Mouse (Mus musculus) v-Abl transformed pro-B cells (cell line): ENCODE results near the gene Ldlrad3.

Experiments
- in situ Hi-C, 2 experiments: fragments of 400-800 bp; cut with MboI; formaldehyde crosslinking; loops; one replicate each; pipeline ENCODE4 v1.15.1; 2025; ENCODE audit not compliant: unreplicated experiment in 2 of 2

Gene Ldlrad3

DNA sequence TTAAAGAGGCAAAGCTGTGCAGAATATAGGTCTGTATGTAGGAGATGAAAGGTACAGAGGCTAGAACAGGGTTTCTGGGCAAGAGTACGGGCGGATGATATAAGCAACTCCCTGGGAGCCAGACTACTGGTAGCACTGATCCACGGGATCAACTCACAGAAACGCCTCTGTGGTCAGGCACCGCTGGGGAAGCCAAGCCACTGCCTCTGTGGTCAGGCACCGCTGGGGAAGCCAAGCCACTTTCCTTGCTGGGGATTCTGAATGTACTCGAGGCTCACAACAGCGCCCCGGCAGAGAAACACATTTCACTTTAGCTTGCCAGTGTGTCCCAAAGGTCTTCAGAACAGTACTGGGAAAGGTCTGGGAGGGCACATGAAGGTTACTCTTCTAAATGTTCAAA lies 160.0 kb downstream of the Ldlrad3 start:
- in situ Hi-C loops = loop anchor here in 1 of 2 experiments (10.0 to 25.0 kb wide), 2 partner anchors 259 to 1461 kb away; partner anchors contain the start of gene Cat

DNA sequence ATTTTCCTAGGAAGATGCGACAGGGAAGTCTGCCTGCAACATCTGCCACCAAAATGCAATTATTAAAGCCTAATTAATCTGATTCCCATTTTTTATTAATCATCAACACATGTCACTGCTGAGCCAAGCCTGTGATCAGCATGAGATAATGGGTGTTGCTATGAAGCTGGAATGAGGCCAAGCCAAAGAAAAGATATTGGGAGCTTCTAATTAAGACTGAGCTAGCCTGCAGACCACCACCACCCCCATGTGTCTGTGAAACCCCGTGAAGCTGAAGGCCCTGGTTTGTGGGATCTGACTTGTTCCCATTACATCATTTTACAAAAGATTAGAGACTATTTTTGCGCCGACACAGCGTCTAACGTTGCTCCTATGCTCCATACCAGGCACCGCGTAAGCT lies 161.7 kb downstream of the Ldlrad3 start:
- in situ Hi-C loops = loop anchor here (5.0 to 10.0 kb wide), 3 partner anchors 122 to 268 kb away; no protein-coding TSS in a partner anchor

DNA sequence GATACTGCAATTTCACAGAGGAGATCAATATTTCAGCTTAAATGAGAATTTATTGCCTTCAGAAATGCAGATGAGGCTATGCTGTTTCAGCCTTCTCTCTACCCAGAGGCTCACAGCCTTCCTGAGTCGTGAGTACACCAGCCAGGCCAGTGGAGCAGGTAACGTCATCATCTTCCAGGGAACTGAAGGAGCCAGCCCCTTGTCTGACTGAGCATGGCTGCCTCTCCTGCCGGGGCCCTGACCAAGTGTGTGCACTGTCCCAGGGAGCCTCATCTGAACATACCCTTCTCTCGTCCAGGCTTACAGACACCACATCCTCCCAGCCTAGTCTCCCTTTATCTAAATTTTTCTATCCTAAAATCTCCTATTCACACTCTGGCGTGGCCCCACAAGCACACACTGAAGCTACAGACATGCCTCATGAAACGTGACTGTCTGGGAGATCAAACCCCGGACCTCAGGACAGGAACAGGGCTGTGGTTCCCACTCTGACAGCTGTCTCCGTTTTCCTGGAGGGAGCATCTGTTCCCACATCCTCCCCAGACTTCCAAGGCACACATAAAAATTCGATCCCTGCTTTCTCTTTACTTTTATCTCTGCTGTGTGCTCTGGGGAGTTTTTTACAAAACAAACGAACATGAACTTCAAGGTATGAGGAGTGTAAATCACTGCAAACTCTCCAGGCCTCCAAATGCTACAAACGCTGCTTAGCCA lies 164.7 kb downstream of the Ldlrad3 start:
- in situ Hi-C loops = loop anchor here (5.0 to 10.0 kb wide), 3 partner anchors 119 to 271 kb away; no protein-coding TSS in a partner anchor

DNA sequence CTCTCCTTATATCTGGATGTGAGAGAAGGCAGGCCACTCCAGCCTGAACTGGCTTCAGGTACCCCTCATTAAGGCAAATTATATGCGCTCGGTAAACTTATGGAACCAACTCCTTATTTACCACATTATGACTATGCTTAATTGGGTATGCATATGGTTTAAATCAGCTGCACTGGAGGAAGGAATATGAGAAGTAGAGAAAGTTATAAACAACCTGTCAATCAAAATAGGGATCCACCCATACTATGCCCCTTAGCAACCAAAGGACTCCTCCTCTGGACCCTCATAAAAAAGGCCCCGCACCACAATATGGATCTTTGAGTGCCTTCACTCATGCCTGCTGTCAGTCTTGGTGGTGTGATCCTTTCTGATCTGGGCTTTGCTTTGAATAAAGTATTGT lies 165.6 kb downstream of the Ldlrad3 start:
- in situ Hi-C loops = loop anchor here (5.0 to 10.0 kb wide), 3 partner anchors 118 to 272 kb away; no protein-coding TSS in a partner anchor

DNA sequence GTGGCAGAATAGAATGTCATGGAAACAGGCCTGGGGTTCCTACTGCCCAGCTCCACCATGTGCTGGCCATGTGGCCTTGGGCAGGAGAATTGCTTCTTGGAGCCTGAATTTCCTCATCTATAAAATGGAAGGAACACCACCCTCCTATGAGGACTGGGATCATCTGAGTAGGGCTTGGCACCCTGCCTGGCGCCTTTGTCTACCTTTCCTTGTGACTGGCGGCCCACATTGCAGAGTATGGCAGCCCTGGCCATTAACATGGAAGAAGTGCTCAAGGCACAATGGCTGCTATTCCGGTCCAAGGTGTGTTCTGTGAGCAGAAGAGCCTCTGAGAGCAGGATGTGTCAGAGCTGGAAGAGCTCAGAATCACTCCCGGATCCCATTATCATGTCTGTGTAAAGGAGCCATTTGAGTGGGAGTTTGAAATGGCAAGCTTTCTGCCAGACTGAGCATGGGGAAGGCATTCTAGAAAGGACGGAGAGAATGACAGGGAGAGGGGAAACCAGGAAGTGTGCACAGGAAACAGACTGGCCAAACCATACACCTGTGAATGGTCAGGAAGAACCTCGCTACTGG lies 171.6 kb downstream of the Ldlrad3 start:
- in situ Hi-C loops = loop anchor here in 1 of 2 experiments (10.0 kb wide), 1 partner anchor 100 kb away; no protein-coding TSS in a partner anchor

DNA sequence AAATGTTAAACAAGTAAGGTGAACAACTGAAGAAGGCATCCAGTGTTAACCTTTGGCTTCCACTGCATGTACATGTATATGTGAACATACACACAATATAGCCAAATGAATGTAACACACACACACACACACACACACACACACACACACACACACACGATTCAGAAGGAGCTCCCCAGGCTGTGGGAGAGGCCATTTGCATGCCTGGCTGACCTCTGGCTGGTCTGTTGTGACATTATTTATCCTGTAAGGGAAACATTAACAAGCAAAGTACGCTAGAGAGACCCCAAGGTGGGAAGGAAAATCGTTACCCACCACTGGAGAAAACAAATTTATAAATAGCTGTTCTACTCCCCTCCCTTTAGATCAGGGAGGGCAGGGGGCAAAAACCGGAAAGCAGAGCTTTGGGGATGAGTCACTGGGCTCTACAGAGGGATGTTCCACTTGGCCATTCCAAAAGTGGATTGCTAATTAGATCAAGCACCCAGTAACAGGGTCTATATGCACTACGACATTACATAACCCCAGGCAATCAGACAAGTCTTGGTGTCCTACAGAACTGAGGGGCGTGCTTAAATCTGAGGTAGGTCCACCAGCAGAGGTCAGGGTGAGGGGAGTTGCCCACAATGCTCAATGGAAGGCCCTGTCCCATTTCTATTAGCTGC lies 174.7 kb downstream of the Ldlrad3 start:
- in situ Hi-C loops = loop anchor here in 1 of 2 experiments (10.0 kb wide), 1 partner anchor 97 kb away; no protein-coding TSS in a partner anchor

DNA sequence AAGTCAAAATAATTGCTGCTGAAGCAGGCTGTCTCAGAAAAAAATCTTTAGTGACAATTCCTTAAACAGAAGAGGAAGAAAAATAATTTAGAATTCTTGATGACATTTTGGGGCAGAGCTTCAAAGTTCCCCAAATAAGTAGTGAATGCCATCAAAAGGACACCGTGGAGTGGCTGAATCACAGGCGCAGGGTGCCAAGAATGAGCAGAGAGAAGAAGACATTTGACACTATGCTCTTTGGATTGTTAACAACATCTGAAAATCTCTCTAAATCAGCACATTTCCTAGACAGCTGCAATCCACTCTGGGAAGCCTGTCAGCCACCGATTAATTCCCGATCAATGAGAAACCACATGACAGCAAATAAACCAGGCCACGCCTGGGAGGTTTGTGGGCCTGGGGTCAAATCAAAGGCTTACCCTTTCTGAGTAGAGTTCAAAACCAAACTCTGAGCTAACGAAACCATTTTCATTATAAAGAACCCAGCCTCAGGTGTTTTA lies 176.4 kb downstream of the Ldlrad3 start:
- in situ Hi-C loops = loop anchor here in 1 of 2 experiments (10.0 kb wide), 1 partner anchor 95 kb away; no protein-coding TSS in a partner anchor

DNA sequence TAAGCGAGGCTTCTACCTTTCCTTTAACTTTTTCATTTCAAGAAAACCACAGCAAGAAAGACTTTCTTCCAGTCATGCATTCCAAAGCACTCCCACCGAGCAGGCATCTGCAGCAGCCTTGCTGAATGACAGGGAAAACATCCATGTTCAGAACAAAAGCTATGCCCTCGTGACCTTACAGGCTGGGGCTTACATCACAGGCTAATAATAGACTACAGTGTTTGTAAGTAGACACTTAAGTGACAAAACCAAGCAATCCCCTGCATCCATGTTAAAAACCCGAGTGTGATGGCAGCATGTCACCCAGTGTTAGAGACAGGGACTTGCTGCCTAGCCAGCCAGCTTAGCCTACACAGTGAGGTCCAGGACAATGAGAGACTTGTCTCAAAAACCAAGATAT lies 180.0 kb downstream of the Ldlrad3 start:
- in situ Hi-C loops = no loop called here

DNA sequence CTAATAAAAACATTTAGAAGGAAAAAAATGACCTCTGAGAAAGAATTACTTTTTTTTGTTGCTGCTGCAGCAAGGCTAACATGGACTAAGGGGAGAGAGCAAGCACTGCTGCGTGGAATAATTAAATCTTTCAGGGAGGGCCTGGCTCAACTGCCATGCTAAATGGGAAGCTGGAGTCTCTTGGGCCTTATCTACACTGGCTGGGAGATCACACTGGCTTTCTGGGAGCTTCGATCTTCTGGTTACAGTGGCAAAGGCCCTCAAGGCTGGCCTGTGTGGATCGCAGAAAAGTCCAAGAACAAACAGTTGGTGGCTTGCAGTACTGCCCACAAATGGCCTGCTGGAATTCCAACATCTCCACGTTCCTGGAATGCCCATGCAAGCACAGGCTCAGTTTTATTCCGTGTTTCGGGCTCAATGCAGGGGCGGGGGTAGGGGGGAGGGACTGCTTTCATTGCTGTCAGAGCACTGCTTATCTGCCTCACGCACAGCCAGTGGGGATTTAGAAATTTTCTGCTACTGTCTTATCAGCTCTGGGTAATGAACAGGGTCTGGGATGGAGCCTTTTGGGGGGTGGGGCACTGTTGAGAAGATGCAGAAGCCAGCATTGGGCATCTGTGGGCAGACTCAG lies 180.7 kb downstream of the Ldlrad3 start:
- in situ Hi-C loops = no loop called here

DNA sequence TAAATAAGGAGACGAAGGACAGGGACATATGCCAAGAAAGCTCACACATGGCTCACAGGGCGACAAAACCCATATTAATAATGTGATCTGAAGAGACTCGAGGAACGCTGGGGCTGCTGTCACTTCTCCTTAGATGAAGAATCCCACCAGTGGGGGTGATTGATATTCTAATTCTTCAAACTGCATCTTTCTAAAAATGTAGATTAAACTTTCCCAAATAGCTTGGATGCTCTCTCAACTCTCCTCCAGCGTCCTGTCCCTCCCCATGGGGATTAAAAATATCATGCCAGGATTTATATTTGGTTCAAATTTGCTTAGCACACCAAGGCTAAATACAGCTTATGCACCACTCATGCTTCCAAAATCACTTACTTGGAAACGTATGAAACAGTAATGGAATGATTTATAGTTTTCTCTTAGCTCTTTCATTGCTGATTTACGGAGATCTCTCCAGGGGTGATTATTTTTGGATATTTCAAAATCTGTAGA lies 182.4 kb downstream of the Ldlrad3 start:
- in situ Hi-C loops = no loop called here

DNA sequence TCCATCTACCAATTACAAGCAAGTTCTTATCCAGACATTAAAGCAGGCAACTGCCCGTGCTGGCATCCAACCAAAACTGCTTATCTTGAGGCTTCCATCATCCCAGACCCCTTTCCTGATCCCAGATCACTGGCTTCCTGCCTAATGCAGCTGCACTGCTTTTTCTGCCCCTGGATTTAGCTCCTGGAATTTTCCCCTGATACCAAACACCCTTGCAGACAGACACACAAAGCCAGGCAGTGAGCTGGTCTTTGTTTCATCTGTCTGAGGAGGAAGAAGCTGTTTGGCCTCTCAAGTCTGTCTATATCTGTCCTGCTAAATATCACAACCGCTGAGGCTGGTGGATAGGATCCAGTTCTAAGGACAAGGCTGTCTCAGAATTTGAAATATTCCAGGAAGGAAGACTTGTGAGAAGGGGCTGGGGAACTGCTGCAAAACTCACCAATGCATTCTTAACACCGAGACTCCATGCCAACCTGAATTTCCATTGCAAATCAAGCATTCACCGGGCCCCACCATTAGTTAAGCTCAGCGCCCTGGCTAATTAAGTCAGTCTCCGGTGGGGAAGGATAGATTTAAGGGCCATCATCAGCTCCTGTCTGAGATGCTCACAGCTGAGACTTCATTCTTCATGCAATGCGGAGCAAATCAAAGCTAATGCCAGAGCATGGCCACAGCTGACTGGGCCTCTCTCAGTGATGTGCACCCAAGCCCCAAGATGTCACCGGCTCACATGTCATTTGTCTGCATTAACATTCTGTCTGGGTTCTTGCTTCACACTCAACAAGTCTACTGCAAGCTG lies 183.0 kb downstream of the Ldlrad3 start:
- in situ Hi-C loops = no loop called here

DNA sequence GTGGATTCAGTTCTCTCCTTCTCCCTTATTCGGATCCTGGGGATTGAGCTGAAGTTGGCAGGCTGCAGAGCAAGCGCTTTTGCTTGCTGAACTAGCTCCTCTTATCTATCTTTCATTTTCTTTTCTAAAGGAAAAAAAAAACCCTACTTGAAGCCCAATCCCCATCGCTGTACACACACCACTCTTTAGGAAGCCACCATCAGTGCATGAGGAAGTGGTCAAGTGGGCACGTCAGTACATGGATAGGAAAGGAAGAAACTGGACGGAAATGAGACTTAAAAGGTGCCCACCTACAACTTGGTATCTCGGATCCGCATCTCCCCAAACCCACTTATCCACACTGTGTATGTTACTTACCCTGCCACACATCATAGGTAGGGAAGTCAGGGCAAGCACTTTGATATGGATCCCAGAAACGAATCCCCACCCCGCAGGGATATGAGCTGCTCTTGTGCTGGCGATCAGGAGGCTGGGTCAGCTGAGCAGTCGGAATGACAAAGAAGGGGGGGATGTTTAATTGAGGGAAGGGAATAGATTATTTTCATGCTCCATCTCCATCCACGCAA lies 183.7 kb downstream of the Ldlrad3 start:
- in situ Hi-C loops = no loop called here

DNA sequence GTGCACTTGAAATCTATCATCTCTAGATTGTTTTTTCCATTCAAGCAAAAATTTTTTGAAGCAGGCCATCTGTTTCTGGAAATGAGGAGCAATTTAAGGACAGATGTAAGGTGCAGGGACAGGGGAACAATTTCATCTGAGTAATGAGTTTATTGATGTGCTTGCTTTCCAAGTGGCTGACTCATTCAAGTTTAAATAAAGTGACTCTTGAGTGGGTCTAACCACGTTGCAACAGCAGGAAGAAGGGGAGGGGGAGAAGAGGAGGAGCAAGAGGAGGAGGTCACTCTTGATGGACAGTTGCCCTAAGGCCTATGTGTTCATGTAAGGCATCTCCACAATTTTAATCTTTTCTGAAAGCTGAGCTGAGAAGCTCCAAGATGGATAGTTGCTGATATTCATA lies 184.5 kb downstream of the Ldlrad3 start:
- in situ Hi-C loops = no loop called here

DNA sequence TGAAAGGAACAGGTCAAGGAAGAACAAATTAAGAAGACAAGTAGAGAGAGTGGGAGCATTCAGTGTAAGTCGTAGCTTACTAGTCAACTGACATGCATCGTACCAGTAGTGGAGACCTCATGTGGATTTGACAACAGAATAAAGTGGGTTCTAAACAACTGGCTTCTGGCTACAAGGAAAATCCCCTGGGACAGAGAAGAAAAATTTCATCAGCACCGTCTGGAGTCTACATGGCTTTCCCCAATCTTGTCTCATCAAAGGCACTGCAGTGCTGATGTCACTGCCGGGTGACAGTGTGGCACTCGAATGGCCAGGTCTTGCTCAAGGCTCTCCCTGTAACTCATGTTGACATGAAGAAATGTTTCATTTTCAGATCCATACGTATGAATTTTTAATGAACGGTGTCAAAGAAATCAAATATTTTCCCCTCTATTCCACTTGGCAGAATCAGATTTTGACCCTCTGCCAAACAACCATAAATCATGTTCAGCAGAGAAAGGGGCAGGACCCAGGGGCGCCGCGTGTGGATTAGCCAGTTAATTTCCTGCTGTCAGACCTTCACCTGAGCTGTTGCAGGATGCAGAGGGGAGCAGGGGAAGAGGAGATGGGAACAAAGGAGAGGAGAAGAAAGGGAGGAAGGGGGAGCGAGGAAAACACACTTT lies 187.1 kb downstream of the Ldlrad3 start:
- in situ Hi-C loops = no loop called here

DNA sequence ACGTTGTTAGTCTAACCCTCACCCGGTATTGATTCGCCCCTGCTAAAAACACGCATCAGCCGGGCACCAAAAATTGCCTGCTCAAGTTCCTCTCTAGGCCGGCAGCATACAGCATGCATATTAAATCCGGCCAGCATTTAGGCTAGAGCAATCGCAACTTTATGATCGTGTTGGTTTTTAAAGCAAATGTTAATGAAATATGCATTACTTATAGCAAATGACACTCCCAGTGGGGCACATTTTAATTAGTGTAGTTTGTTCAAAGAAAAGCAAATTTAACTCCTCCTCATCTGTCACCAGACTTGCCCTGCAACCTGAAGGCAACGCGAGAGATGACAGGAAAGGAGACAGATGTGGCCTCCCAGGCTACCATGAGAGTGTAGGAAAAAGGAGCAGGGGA lies 189.2 kb downstream of the Ldlrad3 start:
- in situ Hi-C loops = no loop called here

DNA sequence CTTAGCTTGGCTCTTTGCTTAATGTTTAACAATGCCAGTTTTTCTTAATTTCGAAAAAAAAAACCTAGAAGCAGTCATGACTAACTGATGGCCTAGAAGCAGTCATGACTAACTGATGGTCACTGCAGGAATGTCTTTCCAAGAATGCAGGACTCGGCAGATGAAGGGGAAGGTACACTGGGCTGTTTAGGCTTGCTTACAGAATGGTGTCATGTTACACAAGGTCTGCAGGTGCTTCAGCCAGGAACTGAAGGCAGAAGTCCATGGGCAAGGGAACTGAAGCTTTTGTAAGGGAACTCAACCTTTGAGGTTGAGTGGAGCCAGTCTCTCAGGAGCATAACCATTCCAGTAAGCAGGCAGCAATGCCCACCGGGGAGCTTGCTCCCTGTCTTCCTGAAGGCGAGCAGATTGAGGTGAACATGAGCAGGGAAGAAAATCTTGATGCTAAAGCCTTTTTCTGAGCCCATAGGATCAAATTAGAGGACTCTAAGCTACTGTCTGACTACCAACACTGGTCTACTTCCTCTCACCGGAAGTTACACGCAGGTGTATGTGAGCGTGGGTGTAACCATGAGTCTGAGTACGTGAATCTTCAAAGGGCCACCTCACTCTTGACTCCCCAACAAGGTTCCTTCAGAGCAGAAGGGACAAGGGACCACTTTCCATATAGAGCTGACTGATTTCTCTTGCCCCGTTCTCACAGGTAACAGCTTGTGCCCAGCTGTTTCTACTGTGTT lies 193.4 kb downstream of the Ldlrad3 start:
- in situ Hi-C loops = no loop called here

DNA sequence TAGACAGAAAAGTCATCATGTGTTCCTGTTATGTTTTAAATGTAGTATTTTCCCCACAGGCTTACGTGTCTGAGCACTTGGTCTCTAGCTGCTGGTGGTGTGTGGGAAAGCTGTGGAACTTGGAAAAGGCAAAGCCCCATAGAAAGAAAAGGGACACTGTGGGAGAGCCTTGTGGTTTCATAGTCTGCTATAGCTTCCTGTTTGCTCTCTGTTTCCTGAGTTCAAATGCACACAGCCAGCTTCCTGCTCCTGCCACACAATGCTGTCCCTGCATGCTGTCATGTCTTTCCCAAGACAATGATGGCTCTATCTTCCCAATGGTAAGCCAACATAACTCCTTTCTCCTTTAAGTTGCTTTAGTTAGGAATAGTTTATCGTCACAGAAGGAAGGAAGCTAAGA lies 194.5 kb downstream of the Ldlrad3 start:
- in situ Hi-C loops = no loop called here

DNA sequence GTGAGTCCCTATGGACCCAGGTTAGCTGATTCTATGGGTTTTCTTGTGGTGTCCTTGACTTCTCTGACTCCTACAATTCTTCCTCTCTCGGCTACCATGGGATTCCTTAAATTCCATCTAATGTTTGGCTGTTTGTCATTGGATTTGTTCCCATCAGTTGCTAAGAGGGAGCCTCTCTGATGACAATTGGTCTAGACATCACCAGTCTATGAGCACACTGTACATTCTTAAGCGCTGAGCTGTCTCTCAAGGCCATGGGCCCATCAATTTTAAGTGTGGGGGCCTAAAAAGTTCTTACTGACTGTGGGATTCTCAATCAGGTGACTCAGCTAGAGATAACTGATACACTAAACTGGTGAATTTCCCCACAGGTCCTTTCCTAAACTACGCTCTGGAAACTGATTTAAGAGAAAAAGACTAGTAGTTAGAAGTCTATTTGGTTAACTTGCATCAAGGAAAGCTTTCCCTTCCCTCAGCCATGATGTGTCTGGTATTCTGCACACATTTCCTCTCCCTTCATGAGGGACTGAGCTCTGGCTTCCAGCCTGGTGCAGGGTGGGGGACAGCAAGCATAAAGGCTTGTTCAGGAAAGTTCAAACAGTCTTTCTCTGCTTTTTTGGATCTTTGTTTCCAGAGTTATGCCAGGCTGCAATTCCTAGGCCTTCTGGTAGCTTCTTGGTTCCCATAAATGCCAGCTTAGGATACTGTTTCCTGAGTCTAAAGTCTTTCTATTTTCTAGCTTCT lies 199.7 kb downstream of the Ldlrad3 start:
- in situ Hi-C loops = no loop called here
